Mouse (Mus musculus) R1 (cell line): ENCODE measurements around the gene Slc2a8.

ENCODE experiments used
- DNase-seq: peaks from one replicate; pipeline ENCODE4 v3.0.0-alpha.2; 2018; ENCODE audit warnings: low read depth, low spot score

Gene Slc2a8

DNA sequence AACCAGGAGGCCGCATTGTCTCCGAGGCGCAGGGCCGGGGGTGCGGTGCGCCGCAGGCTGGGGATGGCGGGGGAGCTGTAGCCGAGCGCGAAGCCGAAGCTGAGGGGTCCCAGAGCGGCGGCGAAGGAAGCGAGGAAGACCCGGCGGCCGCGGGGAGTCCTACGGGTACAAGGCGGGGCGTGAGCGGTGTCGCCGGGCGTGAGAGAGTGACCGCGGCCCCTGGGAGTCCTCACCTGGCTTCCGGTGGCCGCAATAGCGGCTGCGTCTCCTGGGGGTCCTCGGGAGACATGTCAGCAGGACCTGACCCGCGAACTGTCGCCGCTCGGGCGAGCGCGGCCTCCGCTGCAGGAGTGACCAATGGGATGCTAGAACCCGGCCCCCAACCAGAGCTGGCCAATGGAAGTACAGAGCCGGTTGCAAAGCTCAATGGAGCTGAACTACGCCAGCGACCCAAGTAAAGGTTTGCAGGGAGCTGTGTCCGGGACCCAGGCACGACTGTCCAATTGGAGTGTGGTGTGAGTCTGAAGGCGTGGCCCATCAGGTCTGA is at the start of gene Slc2a8:
Gene Slc2a8, minus strand, starts transcription at position 359 of the 547 bp plus-strand sequence.
- peak; percentile 99 for DNase-seq

DNA sequence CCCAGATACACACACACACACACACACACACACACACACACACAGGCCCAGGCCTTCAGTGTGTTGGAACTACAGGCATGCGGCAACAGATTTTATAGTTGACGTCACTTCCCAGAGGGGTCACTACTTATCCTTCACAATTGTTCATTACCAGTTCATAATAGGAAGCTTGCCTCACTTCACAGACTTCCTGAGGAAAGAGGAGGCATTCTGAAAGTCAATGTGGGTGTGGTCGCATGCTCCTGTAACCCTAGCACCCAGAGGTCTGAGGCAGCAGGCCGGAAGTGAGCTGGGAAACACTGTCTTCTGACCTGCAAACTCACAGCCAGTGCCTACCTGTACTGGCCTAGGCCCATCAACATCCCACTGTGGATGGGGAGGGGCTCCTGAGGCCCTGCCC is 43.2 kb upstream of the Slc2a8 start:
- DNase-seq: peak; percentile 67

DNA sequence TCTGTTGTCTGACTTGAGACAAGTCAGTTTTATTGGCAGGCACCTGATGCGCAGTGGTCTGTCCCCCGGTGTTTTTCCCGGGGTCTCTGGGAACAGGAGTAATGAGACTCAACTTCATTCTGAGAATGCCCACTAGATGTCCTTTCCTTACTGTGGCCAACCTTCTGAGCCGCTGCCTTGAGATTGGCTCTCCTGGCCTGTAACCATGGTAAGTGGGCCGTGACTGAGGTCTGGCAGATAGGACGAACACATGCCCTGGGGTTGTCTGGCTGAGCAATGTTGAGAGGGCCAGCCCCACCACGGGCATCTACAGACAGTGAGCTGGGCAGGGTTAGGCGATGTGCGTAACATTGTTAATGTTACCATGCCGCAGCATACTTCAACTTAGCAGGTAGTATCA is 42.7 kb upstream of the Slc2a8 start:
- peak; percentile 13 for DNase-seq

DNA sequence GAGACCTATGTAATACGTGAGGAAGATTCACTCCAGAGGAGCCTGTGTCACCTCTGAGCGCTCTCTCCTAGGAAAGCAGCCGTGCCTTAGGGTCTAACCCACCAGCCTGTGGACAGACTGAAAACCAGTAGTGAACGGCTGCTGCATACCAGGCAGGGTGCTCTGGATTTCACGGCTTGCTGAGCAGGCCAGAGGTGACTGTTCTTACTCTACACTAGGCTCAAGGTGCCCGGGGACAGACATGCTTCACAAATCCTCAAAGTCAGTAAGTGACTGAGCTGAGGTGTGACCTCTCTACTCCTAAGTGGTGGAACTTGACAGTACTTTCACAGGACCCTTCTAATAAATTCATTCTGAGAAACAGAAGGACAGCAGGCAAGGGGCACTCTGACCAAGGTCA is 41.0 kb upstream of the Slc2a8 start:
- DNase-seq: no peak

DNA sequence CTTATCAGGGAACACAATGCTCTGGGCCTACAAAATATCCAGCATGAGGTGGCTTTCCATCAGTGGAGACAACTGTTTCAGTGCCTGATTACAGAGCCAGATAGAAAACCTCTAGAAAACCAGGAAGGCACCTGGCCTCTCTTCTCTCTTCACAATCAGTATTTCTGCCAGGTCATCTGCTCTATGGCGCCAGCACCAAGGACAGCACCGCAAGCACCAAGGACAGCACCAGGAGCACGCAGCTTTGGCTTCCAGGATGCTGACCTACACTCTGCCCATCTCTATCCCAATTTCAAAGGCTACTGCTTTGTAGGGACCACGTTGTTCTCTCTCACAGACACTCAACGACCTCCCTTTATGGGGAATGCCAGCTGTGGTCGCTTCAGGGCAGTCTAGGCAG is 36.1 kb upstream of the Slc2a8 start:
- DNase-seq: peak; percentile 49

DNA sequence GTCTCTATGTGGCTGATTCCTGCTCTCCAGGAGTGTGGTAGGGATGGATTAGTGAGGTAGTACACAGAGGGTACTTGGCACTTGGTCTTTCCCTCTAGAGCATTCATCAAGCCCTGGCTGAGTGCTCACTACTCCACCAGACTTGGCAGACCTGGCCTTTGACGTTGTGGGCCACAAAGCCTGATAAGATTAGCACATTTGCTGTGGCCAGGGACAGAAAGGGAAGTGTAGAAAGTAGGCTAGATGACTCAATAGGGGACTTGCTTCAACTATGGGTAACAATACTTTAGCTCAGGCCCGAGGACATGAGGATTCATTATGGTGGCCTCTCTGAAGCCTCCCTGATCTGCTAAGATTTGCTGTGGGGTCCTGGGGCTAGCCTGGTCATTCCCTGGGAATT is 35.3 kb upstream of the Slc2a8 start:
- DNase-seq: no peak

DNA sequence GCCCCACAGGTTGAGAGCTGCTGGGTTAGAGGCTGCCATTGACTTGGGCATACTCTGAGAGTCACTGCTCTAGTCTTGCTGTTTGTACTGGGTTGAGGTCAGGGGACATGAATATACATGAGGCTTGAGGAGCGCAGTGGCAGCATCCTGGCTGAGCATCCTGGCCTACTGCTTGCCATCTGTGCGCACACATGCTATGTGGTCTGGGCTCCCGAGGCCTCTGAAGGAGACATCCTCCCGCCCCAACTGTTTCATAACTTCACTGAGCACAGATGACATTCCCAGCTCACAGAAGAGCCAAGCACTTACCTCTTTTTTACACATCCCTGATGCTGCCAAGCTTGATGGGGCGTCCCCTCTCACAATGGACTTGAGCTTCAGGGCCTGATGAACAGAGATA is 33.0 kb upstream of the Slc2a8 start:
- DNase-seq: no peak

DNA sequence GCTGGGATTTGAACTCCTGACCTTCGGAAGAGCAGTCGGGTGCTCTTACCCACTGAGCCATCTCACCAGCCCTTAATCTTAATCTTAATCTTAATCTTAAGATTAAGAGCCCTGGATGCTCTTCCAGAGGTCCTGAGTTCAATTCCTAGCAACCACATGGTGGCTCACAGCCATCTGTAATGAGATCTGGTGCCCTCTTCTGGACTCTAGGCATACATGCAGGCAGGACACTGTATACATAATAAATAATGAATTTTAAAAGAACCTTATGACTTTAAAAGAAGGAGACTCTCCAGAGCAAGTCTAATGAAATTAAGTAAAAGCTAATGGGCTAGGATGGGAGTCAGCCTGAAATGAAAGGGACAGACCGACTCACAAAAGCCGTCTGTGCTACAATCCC is 27.2 kb upstream of the Slc2a8 start:
- DNase-seq: peak; percentile 50

DNA sequence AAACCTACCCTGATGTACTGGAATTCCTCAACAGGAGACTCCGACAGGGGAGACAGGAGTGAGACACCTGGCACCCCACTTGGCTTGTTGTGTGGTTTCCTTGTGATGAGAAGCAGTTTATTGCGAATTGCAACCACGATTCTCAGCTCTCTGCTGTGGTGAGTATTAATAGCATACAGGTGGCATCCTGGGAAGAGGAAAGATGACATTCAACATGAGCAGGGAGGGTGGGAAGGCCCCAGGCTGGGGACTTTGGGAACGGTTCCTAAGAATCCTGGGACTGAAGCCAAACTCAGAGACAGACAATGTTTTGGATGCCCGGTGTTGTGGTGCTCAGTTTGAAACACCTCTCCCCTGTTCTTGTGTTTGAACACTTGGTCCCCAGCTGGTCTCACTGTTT is 23.2 kb upstream of the Slc2a8 start:
- no peak for DNase-seq

DNA sequence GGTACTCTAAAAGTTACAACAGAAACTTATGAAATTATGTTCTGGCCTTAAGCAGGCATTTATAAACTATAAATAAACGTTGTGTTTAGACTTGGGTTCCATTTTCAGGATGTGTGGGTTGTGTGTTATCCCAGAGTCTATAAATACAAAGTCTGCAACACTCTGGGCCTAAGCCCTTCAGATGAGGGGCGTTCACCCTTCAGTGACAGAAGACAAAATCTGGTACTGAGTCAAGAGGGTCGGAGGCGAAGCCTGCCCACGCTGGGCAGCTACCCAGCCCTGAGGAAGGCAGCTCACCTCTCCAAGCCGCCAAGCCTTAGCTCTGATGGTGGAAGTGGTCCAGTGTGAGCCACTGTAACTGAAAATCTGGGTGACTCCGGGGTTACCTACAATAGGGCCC is 20.3 kb upstream of the Slc2a8 start:
- DNase-seq: no peak

DNA sequence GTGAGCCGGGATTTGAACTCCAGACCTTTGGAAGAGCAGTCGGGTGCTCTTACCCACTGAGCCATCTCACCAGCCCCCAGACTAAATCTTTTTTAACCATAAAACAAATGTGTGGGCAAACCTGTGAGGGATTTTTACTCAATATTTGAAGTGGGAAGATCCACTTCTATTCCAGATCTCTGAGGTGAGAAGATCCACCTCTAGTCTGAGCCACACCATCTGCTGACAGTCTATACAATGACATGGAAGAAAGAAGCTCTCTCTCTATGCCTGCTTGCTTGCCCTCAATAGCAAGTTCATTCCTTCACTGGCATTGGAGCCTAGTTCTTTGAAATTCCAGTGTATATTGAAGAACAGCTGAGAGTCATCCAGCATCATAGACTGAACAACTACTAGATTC is 17.9 kb upstream of the Slc2a8 start:
- DNase-seq: no peak

DNA sequence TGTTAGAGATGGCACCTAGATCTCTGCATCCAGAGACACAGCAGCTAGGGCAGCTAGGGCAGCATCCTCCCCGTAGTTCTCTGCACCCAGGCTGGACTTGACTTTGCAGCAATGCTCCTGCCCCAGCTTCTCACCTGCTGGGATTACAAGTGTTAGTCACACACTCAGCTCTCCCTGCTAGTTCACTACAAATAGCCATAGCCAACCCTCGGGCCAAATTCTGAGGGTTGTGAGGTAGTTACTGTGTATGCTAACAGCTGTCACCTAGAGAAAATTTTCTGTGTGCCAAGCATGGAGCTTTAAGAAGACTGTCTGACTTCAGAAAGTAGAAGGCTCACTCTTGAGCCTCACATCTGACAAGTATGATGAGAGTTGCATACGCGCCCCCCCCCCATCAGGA is 15.9 kb upstream of the Slc2a8 start:
- no peak for DNase-seq

DNA sequence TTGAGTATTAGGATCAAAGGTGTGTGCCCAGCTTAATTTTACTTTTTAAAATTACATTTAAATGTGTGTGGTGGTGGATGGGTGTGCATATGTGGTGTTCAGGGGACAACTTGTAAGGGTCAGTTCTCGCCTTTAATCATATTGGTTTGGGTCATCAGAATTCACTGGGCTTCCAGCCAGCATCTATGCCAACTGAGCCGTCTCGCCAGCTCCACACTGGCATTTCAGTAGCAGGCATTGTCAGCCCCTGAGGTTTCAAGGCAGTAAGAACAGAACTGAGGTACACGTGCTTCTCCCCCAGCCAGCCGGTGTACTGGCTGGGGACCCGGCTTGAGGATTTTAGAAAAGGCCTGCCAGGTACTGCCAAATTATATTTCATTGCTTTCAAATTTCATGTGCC is 15.2 kb upstream of the Slc2a8 start:
- DNase-seq: no peak

DNA sequence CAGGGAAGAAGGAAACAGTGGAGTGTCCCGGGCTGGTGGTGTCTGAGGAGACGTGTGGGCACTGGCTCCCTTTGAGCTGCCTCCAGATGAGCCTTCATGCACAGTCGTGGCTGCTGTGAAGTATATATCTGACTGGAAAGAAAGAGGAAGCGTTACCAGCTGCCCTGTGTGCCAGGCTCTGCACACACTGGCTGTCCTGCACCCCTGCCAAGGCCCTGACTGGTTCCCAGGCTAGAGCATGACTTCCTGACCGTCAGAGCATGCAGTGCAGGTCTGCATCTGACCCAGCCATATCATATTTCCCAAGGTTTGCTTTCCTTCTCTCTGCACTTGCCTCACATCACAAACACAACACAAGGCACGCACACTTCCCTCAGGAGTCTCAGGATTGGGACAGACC is 10.2 kb upstream of the Slc2a8 start:
- no peak for DNase-seq

DNA sequence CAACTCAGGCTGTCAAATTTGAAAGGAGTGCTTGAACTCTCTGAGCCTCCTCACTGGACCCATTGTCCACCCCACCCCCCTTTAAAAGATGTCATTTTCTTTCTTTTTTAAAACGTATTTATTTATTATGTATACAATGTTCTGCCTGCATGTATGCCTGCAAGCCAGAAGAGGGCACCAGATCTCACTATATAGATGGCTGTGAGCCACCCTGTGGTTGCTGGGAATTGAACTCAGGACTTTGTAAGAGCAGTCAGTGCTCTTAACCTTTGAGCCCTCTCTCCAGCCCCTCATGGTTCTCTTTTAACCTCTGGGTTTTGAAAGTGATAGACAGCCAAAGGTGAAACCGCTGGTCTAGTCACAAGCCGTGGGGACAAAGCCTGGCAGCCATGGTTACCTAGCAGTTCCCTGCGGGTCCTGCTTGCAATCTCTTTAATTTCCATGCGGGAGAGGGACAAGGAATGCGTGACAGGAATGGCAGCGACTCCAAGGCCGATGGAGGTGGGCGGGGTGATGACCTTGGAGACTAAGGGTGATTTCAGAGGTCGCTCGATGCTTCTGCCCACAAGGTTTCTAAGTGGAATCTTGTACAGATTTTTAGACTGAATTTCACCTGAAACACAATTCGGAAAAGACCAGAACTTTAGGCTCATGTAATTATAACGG is 8.4 kb upstream of the Slc2a8 start:
- peak; percentile 66 for DNase-seq

DNA sequence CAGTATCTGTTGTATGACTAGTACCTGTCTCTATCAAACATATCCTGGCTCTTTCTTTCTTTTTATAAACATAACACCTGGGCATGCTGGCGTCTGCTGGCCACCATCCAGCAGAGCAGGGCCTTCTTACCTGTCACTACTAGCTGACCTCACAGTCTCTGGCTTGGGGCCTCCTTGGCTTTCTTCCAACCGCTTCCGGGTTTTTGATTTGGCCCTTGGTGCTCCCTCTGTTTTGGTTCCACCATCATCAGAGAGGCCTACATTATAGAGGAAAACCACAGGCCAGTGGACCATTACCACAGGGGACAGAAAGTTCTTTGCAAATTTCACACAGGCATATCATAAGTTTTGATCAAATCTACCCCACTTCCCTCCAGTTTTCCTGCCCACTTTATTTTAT is 7.5 kb upstream of the Slc2a8 start:
- no peak for DNase-seq

DNA sequence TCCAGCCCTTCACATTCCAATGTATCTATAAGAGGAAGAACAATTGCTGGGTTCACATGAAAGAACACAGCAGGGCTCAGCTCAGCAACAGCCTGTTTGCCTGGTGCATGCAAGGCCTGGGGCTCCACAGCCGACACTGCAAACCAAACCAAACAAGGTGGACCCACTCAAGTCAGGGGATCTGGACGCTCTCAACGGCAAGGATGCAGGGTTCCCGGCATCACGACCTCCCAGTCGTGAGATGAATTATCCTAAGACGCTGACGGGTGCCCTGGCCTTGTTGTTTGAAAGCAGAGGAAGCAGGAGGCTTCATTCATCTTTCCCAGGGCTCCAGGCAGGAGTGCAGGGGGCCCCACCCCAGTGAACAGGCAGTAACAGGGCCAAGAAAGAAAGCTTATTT is 4.0 kb upstream of the Slc2a8 start:
- DNase-seq: no peak

DNA sequence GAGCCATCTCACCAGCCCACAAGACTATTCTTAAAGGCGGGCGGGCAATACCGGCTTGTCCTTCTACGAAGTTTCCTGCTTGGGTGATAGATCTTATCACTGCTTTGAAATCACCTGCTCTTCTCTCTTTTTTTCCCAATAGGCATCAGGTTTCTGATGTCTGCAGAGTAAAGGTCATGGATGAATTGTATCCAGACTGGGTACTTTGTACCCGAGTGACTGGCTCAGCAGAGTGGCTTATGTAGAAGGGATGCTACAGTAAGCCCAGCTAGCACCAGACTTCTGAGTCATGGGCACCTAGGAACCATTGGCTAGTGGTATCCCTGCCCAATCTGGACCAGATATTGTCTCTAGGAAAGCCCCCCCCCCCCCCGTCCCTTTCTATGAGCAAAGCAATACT is 1.7 kb upstream of the Slc2a8 start:
- no peak for DNase-seq

DNA sequence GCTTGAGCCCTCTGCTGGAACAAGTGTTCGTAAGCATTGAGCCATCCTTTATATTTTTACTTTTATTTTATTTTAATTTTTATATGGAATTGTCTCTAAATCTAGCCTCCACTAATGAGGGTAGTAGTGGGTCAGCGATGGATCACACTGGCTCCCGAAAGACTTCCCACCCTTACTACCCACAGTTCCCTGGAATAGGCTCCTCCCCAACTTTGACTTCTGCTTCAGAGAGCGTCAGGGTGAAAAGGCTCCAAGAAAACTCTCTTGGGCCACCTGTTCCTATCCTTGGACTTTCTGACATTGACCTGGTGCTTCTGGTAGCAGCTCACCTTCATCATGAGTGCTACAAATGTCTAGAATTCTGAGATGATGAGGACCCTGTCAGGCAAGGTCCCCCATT is 817 bp upstream of the Slc2a8 start:
- DNase-seq: peak; percentile 75

DNA sequence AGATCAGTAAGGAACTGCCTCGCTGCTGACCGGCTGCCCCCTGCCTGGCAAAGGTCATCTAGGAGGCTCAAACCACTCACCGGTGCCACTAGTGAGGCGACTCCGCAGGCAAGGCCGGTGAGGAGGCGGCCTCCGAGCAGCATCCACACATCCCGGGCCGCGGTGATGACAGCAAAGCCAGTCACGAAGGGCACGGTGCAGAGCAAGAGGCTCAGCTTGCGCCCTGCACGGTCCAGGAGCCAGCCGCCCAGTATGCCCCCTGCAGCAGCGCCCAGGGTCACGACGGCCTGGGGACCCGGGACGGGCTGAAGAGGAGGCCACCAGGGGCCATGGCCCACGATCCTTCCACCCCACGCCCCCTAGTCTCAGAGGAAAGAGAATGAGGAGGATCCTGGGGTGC is 602 bp downstream of the Slc2a8 start:
- DNase-seq: no peak

DNA sequence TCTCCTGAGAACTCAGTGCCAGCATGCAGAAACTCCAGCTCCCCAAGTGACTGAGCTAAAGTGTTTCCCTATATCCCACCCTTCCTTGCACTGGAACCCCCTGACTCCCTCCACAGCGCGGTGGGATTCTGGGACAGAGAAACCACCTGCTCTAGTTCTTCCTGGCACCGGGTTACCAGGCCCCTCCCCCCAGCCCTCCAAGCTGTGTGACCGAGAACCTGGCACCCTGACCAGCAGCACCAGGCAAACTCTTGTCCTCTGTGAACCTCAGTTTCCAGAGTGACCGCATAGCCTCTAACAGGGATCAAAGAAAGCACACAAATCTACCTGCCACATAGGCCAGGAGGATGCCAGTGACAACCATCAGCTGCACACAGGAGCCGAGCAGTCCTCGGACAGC is 2.2 kb downstream of the Slc2a8 start:
- no peak for DNase-seq

DNA sequence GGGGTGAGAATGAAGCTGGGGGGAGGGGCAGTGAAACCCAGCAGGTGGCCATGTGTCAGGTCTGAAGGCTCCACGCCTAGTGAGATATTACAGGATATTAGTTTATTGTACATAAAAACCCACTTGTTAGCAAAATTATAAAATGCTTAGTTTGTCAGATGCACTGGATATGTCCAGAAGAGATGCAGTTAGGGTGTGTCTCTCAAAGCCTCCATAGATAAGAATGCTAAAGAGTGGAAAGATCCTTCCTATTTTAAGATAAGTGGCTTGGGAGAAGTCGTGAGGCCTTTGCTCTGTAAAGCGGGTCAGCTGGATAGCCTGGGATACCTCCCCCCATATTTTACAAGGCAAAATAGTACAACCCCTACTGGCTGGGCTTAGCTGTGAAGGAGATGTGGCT is 3.2 kb downstream of the Slc2a8 start:
- no peak for DNase-seq

DNA sequence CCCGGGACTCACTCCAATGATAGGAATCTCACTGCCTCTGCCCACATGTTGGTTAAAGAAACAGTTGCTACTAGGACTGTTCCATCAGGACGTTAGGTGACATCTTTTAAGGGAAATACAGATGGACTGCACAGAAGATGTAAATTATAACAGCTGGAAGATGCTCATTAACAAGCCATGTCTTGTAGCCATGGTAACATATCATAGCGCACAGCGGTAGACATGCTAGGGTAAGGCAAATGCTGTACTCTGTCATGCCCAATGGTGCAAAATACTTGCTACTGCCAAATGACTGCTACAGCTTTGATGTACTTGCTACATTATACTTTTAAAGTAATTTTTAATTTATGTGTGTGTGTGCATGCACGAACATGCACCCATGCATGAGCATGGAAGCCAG is 4.8 kb downstream of the Slc2a8 start:
- DNase-seq: no peak

DNA sequence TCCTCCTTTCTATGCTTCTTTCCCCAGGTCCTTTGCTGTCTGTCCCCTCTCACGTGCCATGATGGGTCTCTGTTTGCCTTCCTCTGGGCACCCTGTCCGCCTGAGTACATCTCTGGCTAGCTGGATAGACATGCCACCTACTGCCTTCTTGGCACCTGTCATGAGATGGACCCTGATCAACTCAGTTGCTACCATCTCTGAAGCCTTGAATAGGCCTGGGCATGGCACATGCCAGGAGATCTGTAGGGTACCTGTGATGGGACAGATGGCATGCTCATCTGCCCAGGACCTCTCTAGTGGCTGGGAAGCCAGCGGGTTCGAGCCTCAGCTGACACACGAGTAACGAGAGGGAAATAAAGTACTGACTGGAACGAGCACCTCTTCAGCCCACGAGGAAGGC is 7.7 kb downstream of the Slc2a8 start:
- no peak for DNase-seq
